Mouse (Mus musculus) CD4-positive, CD25-positive, alpha-beta regulatory T cell, adult 4 months (primary cell): Measurements from ENCODE around the gene Hyal2. TPM values are rescaled to one million over a fixed set of nuclear protein-coding genes. Genes with fewer than 3 reads are reported as not detected.

ENCODE experiments used
- ATAC-seq: one replicate; pipeline ENCODE4 v1.8.0; 2017
- polyA plus RNA-seq, 2 experiments: library from polyadenylated mRNA; unstranded; fragments of 100-300 nt; shearing (Covaris generic); gene quantifications; one replicate each; pipeline ENCODE4 v1.2.1; 2017

Gene Hyal2
- polyA plus RNA-seq, 2 experiments from 2014 or later: 11.0 to 11.7 TPM

DNA sequence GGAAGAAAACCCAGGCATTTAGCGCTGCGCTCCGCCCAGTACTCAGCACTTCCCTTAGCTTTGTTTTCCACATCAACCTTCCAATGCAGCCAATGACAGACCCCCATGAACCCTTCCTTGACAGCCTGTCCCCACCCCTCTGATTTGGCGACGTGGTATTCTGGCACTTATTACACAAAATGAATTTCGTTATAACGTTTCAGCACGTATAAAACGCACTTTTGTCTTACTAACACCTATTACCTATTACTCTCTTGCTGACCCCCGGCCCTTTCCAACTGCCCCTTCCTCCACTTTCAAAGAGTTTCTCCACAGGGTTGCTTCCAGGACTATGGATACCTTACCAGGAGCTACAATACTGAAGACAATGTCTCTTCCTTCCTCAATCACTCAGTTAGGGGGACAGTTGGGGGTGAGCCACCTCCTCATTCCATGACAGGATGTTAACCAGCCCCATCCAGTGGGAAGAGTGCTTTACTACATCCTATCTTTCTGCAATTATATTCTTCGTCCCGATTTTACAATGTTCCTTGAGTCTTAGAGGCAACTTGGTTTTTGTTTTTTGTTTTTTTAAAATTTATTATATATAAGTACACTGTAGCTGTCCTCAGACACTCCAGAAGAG, 45.3 kb downstream of the Hyal2 start:
- ATAC-seq: peak; percentile 66

DNA sequence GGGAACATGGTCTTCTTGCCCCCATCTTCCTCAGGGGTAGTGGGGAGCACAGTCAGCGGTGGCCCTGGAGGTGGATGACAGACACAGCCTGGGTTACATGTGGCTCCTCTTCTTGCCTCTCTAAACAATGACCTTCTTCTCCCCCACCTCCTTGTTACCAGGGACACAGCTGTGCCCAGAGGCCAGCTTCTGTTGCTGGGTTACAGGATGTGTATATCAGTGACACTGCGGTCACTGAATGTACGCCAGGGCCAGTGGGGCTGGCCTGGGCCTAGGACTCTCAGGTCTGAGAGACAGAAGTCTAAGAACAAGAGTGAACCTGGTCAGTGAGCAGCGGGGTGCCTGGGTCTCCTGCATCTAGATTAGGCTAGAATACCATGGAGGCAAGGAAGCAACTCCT, 47.3 kb downstream of the Hyal2 start:
- ATAC-seq: no peak

DNA sequence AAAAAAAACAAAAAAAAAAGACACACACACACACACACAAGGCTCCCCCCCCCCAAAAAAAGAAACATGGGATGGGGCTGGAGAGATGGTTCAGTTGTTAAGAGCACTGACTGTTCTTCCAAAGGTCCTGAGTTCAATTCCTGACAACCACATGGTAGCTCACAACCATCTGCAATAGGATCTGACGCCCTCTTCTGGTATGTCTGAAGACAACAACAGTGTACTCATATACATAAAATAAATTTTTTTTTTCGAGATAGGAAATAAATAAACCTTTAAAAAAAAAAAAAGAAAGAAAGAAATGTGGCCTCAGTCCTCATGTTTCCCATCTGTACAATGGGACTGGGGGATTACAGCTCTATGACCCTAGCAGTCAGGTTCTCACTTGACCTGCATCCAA, 49.7 kb downstream of the Hyal2 start:
- ATAC-seq: no peak

DNA sequence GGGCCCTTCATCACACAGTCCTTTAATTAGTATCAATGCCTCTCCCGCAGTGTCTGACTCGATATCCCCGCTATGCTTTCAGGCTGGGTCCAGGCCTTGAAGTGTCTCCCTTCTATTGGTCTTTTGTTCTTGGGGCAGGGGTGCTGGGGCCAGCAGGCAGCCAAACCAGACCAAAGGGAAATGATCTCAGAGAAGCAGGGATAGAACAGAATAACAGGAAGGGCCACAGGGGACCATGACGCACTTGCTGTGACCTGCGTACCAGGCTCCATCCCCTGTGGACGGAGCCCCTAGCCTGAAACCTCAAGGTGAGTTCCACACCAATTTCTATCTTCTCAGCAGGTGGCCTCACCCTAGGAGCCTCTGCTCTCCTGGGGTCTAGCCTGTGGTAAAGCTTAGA, 50.4 kb downstream of the Hyal2 start:
- no peak for ATAC-seq

DNA sequence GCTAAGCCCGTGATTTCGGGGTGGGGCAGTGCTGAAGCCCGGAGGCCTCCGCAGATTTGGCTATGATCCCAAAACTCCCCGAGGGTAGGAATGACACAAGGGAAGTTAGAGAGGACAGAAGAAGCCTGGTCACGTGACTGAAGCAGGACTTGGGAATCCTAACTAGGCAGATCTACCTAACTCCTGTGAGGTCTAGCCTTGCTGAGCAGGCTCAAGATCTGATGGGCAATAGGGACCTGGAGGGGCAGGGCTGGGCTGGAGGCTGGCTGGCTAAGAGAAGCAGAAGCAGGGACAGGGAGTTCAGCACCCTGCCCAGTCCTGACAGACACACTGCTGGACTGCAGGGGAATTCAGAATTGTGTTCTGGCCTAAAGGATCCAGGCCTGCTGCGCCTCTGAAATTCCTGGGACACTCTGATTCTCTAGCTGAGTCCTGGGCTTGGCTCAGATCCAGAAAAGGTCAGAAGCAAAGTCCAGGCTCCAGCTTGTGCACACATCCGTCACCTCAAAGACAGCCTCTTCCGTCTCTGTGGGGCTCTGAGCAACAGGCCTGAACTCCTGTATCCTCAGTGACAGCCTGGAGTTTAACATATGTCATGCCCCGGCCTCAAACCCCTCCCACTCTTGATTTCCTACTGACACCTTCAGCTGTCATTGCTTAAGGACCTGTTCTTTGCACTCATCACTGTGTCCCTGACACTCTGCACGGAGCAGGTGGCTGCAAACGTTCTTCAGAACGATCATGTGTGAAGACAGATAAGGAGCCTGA, 51.2 kb downstream of the Hyal2 start:
- no peak for ATAC-seq

DNA sequence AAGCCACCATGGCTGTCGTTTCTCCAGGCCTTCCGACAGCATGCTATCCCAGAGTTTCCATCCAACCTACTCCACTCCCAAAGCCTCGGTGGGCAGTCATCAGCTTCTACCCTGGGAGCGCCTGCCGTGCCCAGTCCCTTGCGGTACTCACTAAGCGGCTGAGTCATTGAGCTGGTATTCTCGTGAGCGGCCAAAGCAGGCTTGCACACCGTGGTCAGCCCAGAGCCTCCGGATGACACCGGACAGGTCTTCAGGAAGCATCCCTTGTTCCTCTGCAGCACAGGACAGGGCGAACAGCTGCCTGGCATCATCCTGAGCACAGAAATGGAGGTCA, 51.8 kb downstream of the Hyal2 start:
- no peak for ATAC-seq

DNA sequence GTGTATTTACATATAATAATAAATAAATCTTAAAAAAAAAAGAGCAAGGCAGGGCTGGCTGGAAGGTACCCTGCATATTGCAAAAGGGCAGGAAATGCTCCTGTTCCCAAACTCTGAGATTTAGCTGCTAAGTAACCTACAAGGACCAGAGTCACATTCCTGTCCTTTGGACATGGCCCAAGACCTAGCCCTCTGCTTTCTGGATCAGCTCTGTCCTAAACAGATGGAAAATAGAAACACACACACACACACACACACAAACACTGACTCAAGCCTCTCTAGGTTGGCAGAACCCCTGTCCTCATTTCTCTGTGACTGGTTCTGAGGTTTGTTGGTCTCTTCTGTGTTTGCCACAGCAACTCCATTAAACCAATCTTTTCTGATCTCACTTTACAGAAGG, 53.2 kb downstream of the Hyal2 start:
- ATAC-seq: no peak

Other genes with a start within 250 kb of the Hyal2 start
- gene Hemk1, start 229.6 kb upstream of the Hyal2 start, polyA plus RNA-seq: 10 to 100 TPM; 27.8 to 29.1 TPM
- gene 6430571L13Rik, start 227.3 kb upstream of the Hyal2 start, polyA plus RNA-seq: 1 to 10 TPM; 1.8 to 3.0 TPM
- under 1 TPM; 0.52 to 0.73 TPM for gene Cacna2d2, start 168.3 kb upstream of the Hyal2 start, polyA plus RNA-seq
- 10 to 100 TPM; 19.7 to 28.0 TPM for gene Tmem115, start 34.0 kb upstream of the Hyal2 start, polyA plus RNA-seq
- 10 to 100 TPM; 67.6 to 79.7 TPM for gene Cyb561d2, start 25.8 kb upstream of the Hyal2 start, polyA plus RNA-seq
- gene Nprl2, start 25.7 kb upstream of the Hyal2 start, polyA plus RNA-seq: 10 to 100 TPM; 54.1 to 59.0 TPM
- gene Zmynd10, start 20.6 kb upstream of the Hyal2 start, polyA plus RNA-seq: 1 to 10 TPM in 1 of 2 experiments, not detected in 1; 3.0 TPM
- gene Rassf1, start 16.4 kb upstream of the Hyal2 start, polyA plus RNA-seq: 10 to 100 TPM; 77.8 to 89.5 TPM
- gene Tusc2, start 4.7 kb upstream of the Hyal2 start, polyA plus RNA-seq: 1 to 10 TPM; 4.1 to 8.1 TPM
- 1 to 10 TPM; 6.7 to 7.9 TPM for gene Hyal1, start 9.0 kb downstream of the Hyal2 start, polyA plus RNA-seq
- gene Naa80, start 10.9 kb downstream of the Hyal2 start, polyA plus RNA-seq: 10 to 100 TPM; 25.4 to 34.9 TPM
- gene Hyal3, start 12.9 kb downstream of the Hyal2 start, polyA plus RNA-seq: 1 to 10 TPM in 1 of 2 experiments, under 1 TPM in 1; 0.90 to 1.4 TPM
- gene Ifrd2, start 19.7 kb downstream of the Hyal2 start, polyA plus RNA-seq: 10 to 100 TPM; 30.1 to 36.2 TPM
- not detected for gene Sema3b, start 41.3 kb downstream of the Hyal2 start, polyA plus RNA-seq
- 100 to 1,000 TPM; 120 to 139 TPM for gene Gnai2, start 67.4 kb downstream of the Hyal2 start, polyA plus RNA-seq
- gene Slc38a3, start 101.6 kb downstream of the Hyal2 start, polyA plus RNA-seq: not detected
- 1 to 10 TPM in 1 of 2 experiments, not detected in 1; 1.6 TPM for gene Gnat1, start 111.8 kb downstream of the Hyal2 start, polyA plus RNA-seq
- gene Sema3f, start 142.5 kb downstream of the Hyal2 start, polyA plus RNA-seq: not detected
- 100 to 1,000 TPM; 280 to 324 TPM for gene Rbm5, start 203.1 kb downstream of the Hyal2 start, polyA plus RNA-seq